Mouse (Mus musculus) inflammation-experienced regulatory T-cells, adult 6 months (primary cell): ENCODE data around the gene Ptgdr. TPM values are rescaled to one million over a fixed set of nuclear protein-coding genes. Genes with fewer than 3 reads are reported as not detected.
"Not testable (repeated sequence)": the region's sequence is repeated elsewhere in the genome, so short reads cannot be mapped to it uniquely, and the experiment has no call there.

ENCODE experiments used
- ATAC-seq: one replicate; pipeline ENCODE4 v1.8.0; 2017
- polyA plus RNA-seq, 3 experiments: library from polyadenylated mRNA; unstranded; fragments of 100-300 nt; shearing (Covaris generic); gene quantifications; one replicate each; pipeline ENCODE4 v1.2.1; 2017

Gene Ptgdr
- not detected for polyA plus RNA-seq

DNA sequence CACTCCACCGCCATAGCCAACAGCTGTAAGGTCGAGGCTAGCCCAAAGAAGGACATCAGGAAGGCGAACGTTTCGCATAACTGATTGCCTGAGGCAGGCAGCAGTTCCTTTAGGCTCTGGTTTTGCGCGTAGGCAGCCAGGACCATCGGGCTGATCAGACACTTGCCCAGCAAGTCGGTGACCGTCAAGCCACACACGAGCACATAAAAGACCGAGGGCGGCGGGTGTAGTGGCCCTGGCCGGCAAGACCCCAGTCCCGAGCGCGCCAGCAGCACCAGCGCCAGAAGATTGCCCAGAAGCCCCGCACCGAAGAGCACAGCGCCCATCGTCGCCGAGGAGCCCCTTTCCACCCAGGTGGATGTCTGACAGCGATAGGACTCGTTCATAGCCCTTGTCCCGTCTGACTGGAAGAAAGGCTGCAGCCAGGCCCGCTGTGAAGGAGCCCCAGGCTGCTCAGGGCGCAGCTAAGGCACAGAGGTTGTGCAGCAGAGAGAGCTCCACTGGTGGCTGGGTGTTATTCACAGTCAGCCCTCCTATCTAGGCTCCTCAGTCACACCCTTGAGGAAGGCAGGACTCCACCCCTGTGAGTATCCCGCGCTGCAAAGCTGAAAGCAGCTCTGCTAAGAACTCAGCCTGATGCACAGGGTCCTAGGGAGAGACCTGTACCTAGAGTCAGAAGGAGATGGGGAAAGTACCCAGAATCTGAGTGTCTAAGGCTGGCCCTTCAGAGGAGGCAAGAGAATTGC lies at the start of gene Ptgdr:
Gene Ptgdr, minus strand, starts transcription at position 508 of the 746 bp plus-strand sequence.
- ATAC-seq, result no peak

DNA sequence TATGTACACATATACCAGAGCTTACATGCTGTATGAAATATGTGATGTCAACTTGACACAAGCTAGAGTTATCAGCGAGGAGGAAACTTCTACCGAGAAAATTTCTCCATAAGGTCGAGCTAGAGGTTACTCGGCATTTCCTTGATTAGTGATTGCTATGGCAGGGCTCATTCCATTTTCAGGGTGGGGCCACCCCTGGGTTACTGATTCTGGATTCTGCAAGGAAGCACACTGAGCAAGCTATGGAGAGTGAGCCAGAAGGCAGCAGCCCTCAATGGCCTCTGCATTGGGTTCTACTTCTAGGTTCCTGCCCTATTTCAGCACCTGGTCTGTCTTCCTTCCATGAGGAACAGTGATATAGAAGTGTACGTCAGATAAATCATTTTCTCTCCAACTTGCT lies 48.6 kb upstream of the Ptgdr start:
- ATAC-seq, result no peak

DNA sequence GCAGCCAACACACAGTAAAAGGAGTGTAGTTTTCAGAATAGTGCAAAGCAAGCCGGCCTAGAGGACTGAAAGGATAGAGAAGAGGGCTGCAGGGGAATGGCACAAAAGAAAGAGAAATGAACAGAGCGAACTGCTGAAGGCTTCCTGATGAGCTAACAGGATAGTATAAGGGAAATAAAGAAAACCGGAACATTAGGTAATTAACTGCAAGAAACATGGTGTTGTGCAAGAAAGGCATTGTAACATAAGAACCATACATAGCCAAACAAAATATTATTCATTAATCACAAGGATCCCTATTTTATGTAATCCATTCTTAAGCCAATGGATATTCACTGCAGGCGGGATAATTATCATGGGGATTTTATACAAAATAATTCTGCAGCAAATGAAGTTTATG lies 45.0 kb upstream of the Ptgdr start:
- ATAC-seq, result no peak

DNA sequence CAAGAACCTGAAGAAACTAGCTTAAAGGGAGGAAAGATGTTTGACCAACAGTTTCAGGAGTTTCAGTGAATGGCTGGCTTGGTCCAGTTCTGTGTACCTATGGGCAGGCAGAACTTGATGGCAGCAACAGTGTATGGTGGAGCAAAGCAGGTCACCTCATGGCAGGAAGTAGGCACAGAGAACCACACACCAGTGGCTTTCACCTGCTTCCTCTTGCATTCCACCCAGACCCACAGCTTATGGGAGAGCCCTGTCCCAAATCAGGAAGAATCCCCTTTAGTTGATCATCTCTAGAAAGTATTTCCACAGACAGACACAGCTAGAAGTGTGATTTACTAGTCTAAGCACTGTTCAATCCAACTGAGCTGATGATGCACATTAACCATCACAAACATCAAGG lies 42.6 kb upstream of the Ptgdr start:
- ATAC-seq, result not testable (repeated sequence)

DNA sequence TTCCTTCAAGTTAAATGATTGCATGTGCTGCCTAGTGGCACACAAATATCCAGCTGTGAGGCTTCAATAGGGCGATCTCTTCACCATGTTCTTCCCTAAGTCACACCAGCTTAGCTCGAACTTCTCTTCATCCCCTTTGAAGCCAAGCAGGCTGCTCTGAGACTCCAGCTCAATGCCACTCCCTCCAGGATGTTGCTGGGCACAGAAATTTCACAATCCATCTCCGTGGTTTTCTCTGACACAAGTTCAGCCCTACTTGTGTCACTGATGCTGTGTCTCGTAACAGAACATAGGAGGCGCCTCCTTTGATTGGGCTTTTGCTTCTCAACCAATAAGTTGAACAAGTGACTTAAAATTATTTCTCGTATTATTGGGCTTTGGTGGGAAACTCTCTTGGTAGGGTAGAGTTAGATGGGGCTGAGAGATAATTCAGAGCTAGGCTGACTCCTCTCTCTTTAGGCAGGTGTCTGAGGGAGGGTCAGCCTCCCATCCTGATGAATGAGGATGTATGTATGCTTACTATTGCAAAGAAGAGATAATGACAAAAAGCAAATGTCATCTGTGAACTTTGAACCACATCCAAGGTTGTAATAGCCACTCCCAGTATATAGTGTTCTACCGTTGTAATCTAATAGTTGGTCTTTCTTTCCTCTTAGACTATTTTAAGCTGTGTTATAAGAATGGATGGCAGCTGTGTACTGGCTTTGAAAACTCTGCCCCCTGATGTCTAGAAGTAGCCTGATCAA lies 32.4 kb upstream of the Ptgdr start:
- ATAC-seq, result no peak

DNA sequence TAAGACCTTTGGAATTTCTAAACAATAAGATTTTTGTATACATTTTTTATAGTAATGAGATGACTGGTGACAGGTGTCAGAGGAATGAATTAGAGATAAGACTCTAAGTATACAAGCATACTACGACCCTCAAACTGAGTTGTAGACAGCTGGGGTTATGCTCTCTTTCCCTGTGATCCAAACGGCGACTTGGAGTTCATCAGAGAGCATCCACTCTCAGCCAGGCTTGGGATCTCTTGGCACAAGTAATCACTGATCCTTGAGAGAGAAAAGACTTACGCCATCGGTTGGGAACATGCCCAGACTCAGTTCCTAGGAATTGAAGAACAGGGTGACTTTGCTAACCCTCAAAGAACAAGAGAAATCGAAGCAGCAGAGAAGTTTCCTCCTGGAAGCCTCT lies 10.5 kb upstream of the Ptgdr start:
- ATAC-seq, result no peak

DNA sequence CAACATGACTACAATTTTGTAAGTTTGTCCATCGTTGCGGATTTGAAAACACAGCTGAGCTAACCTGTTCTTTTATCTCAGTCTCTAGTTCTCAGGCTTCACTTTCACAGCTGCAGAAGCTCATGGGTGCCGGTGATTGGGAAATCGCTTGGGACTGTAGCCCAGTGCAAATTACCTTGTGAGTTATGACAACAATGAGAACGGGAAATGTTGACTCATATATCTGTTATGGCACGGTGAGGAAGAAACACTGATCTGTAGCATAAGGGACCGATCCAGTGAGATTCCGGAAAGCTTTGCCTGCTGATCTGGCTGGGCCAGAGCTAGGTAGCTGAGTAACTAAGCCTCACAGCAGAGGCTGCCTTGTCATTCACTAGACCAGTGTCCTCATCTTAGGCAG lies 6.5 kb upstream of the Ptgdr start:
- no peak for ATAC-seq

DNA sequence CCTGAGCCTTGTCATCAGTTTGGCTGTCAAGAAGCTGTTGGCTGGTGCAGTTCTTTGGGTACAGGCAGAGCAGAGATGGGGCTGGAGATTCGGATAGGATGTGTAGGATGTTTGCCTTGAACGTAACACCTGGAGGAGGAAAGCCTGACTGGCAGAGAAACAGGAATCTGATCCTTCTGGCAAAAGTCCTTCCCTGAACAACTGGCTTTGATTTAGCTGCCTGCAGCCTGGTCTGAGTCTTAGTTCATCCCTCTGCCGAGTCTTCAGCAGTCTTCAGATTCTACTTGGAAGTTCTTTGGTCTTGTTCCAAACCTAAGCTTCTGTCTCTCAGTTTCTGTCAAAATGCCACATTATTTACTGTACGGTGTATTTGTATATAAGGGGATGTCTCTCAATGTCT lies 3.9 kb upstream of the Ptgdr start:
- ATAC-seq, result no peak

DNA sequence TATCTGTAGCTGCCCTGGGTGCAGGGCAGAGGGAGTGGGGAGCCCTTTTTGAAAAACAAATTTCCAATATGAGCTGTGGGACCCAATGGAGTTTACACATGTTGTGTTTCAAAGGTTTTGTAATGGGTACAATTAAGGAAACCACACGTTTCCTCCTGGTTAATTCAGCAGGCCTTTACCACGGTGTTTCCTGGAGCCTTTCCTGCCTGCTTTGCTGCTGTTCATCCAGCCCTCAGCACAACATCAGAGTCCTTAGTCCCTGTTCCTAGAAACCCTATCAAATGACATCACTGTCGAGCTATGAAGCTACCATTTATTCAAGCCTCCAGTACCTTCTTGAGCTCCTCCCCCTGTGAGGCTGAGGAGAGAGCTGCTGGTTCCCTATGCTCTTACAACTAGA lies 2.0 kb upstream of the Ptgdr start:
- no peak for ATAC-seq

DNA sequence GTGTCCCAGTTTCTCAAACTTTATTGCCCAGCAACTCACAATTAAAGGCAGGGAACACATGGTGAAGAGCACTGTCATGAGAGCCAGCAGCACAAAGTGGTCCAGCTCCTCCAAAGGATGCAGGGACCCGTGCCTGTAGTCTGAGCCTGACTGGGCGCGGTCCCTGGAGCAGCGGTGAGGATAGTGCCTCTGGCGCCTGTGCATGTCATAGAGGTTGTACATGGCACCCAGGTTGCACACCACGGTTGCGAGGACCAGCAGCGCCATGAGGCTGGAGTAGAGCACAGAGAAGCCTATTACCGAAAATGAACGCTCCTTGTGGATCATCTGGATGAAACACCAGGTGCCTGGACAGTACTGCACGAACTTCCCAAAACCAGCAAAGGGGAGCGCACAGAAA lies 803 bp downstream of the Ptgdr start:
- no peak for ATAC-seq

DNA sequence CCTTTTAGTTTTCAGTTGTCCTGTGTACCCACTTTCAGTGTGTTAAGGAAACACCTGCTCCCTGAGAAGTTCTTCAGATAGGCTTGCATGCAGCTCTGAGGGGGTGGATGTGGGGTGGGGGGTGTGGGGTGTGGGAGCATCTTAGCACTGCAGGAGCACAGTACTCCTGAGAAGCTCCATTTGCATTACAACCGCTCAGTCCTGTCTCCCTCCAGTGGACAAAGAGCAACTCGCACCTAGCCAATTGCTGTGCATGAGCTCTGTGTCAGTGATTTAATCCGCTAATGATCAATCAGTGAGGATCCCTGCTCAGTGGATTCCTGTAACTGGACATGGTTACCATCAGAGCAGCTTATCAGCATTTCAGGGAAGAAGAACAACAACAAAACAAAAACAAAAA lies 8.5 kb downstream of the Ptgdr start:
- ATAC-seq, result not testable (repeated sequence)

DNA sequence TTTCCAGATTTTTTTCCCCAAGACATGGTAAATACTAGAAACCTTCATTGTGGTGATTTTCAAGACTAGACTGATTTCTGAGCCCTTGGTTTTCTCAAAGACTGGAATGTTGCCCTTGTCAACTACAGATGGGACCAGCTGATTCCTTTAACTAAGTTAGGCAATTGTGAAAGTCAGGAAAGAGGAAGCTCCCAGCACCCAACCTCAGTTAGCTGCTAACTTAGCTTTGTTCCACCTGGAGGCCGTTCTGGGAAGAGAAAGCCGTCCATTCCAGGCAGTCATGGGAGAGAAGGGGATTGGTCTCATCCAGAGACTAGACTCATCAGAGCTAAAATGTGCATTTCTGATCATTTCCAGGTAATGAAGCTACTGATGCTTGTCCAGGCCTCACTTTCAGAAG lies 11.4 kb downstream of the Ptgdr start:
- ATAC-seq, result no peak

DNA sequence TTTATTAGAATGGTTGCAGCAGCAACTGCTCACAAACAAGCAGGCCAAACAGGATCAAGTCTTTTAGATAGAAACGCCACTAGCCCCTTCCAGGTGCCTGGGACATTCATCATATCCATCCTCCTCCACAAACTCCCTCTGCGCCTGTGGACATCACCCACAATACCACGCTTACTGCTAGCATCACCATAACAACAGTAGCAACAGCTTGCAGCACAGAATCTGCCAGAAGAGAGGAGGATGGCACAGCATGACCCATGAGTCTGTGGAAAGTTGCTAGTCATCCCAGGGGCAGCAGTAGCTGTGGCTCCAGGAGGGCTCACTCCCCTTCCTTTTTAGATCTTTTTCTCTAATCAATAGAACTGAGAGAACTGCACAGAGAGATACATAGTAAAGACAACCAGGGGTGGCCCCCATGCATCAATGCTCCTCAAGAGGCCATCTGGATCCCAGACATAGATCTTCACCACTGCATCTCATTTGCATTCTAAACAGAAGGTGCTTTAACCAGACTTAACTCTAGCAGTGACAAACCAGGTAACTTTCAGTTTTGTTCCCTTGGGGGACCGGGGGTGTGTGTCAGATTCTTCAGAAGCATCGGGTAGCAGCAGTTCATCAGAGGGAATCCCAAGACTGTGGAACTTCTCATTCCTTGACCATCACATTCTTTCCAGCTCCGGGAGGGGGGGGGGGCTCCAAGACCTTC lies 12.5 kb downstream of the Ptgdr start:
- ATAC-seq, result no peak

DNA sequence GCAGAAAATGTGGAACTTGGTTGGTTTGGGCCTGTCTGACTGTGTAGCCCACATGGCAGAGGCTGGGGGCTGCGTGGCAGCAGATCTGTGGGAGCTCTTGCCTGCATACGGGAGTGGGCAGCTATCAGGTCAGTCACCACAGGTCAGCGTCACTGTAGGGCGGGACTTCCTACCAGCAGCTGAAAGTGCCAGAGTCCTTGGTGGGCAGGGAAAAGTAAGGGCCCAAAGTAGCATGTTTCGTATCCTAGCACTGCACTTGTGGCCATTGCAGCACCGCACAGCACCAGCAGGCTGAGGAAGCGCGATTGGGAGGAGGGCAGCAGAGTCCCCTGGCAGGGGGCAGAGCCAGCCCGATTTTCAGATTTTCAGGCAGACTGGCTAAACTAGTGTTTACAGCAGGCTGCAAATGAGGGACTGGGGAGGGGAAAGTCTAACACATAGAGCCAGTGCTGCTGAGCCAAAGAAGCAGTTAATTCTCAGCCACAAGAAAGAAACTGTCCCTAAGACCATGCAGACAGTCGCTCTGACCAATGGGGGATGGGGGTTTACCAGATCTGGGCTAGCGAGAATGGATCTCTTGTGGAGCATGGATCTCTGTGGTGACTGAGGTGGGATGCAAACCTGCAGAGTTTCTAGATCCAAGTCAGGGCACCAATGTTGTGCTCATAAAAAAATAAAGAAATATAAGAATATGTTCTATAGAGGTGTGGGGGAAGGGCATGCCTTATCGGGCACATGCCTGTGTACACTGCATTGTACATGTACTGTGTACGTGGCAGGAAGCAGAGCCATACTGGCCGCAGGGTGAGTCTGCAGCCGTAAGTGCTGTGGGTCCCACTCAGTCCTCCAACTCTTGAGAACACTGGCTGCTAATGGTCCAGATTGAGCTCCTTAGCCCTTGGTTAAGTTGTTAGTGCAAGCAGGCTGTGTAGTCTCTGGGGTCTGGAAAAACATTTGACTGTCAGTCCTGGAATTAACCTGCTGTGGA lies 15.1 kb downstream of the Ptgdr start:
- ATAC-seq, result no peak

DNA sequence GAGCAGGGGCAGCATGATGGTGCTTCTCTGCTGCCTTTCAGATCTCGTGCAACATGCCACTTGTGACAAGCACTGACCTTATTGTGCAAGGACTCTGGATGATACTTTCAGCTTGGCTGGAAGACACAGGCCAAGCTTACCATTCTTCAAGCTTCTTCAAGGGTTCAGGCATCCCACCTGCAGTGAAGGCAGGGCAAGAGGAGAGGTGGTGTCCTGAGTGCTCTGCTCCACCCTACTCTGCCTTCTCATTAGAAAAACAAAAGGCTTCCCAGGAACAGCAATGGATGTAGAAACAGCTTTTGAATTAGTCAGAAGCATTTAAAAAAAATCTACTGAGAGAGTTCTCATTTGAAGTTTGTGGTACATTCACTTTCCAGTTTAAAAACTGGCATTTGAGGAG lies 20.5 kb downstream of the Ptgdr start:
- ATAC-seq, result no peak

DNA sequence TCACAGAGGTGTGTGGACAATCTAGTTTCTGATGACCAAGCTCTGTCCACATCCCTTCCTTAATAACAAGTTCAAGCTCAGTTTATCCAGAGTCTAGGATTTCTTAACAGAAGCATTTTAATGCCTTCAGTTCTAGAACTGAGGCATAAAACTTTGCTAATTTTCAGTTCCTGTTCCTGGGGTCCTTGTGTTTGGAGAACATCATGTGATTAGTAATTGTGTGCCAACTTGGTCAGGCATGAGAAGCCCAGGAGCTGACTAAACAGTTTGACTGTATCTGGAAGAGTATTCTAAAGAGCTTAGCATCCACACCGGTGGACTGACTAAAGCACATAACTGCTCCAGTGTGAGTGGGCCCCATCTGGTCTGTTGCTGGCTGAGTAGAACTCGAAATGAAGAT lies 24.0 kb downstream of the Ptgdr start:
- ATAC-seq, result no peak

DNA sequence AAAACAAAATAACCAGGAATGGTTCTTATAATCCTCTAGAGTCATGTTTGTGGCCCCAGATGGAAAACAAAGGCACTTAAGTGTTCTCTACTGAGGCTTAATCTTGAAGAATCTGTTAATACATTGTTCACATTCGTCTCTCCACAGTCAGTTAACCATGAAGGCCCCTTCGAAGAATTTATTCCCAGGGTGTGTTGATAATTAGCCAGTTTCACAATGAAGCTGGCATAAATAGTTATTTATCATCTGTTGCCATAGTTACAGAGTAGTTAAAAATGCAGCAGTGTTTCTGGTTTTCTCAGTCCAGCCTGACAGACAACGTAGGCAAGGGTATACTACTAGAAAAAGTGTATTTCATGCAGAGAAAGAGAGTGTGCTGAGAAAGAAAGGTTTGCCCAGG lies 25.0 kb downstream of the Ptgdr start:
- not testable (repeated sequence) for ATAC-seq

DNA sequence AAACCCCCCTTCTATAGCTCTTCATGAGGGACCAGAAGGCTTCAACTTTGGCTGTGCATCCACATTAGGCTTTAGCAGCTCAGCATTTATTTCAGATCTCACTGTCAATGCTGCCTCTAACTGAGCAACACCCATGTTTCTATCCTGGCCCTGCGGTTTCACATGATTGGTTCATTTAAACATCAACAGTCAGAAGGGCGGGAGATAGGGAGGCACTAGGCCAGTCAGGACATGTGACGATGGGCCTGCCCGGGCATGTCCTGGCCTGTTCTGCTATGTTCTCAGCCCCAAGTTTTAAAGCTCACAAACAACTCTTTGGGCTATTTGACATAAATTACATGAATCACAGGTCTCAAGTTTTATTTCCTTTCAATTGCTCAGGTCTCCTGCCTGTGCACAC lies 26.1 kb downstream of the Ptgdr start:
- ATAC-seq, result not testable (repeated sequence)

DNA sequence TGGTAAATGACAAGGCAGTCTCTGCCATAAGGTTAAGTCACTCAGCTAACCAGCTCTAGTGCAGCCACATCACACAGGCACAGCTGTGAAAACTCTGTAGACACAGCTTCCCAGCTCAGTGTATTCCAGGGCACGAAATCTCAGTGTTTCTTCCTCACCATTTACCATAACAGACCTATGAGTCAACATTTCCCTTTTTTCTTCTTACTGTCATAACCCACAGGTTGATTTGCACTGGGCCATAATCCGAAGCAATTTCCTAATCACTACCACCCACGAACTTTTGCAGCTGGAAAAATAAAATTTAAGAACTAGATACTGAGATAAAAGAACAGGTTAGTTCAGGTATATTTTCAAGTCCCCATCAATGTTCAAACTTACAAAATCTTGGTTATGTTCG lies 31.4 kb downstream of the Ptgdr start:
- ATAC-seq, result no peak

DNA sequence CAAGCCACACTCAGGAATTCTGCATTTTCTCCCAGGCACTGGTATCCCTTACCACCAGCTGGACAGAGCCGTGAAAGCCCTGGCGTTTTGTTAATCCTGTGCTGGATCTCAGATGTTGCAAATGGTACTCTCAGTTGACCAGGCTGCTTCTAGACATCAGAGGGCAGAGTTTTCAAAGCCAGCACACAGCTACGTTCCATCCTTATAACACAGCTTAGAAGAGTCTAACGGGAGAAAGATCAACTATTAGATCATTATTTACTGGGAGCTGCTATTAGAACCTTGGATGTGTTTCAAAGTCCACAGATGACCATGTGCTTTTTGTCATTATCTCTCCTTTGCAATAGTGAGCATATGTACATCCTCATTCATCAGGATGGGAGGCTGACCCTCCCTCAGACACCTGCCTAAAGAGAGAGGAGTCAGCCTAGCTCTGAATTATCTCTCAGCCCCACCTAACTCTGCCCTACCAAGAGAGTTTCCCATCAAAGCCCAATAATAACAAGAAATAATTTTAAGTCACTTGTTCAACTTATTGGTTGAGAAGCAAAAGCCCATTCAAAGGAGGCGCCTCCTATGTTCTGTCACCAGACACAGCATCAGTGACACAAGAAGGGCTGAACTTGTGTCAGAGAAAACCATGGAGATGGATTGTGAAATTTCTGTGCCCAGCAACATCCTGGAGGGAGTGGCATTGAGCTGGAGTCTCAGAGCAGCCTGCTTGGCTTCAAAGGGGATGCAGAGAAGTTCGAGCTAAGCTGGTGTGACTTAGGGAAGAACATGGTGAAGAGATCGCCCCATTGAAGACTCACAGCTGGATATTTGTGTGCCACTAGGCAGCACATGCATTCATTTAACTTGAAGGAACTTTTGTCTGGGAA lies 37.8 kb downstream of the Ptgdr start:
- ATAC-seq, result no peak

DNA sequence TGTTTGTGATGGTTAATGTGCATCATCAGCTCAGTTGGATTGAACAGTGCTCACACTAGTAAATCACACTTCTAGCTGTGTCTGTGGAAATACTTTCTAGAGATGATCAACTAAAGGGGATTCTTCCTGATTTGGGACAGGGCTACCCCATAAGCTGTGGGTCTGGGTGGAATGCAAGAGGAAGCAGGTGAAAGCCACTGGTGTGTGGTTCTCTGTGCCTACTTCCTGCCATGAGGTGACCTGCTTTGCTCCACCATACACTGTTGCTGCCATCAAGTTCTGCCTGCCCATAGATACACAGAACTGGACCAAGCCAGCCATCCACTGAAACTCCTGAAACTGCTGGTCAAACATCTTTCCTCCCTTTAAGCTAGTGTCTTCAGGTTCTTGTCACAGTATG lies 46.0 kb downstream of the Ptgdr start:
- not testable (repeated sequence) for ATAC-seq
